Mouse (Mus musculus) hindbrain, embryonic 11.5 days (tissue): ENCODE data around the gene Dlgap1. TPM values are rescaled to one million over a fixed set of nuclear protein-coding genes. Genes with fewer than 3 reads are reported as not detected.

Experiments used
- ATAC-seq: fragments of 200-750 bp; cut with Nextera tagmentation; 2 replicates; pipeline ENCODE4 v1.8.0; 2017; ENCODE audit warnings: mild to moderate bottlenecking, moderate TSS enrichment, moderate library complexity; ENCODE audit not compliant: low FRiP score
- DNase-seq: peaks from one replicate; pipeline ENCODE4 v3.0.0-alpha.2; 2015; ENCODE audit warnings: low spot score
- H3K27ac ChIP-seq: fragments of 300-500 bp; sonication (generic); 2 replicates; pipeline ENCODE4 v1.5.1; 2014; ENCODE audit warnings: mild to moderate bottlenecking, low read depth, low read length
- H3K27me3 ChIP-seq: fragments of 300-500 bp; sonication (generic); 2 replicates; pipeline ENCODE4 v1.6.1; 2014; ENCODE audit warnings: mild to moderate bottlenecking, low read length, moderate library complexity, mixed read lengths; ENCODE audit not compliant: control insufficient read depth, insufficient read depth
- H3K36me3 ChIP-seq: fragments of 300-500 bp; sonication (generic); 2 replicates; pipeline ENCODE4 v1.6.1; 2014; ENCODE audit warnings: mild to moderate bottlenecking, low read length, moderate library complexity, mixed read lengths; ENCODE audit not compliant: control insufficient read depth, insufficient read depth
- H3K4me1 ChIP-seq: fragments of 300-500 bp; sonication (generic); replicated peaks from 2 replicates; pipeline ENCODE4 v1.6.1; 2014; ENCODE audit warnings: low read length, mixed read lengths; ENCODE audit not compliant: control insufficient read depth, insufficient read depth
- H3K4me2 ChIP-seq: fragments of 300-500 bp; sonication (generic); replicated peaks from 2 replicates; pipeline ENCODE4 v1.6.1; 2014; ENCODE audit warnings: mild to moderate bottlenecking, low read depth, low read length
- H3K4me3 ChIP-seq: fragments of 300-500 bp; sonication (generic); 2 replicates; pipeline ENCODE4 v1.5.1; 2014; ENCODE audit warnings: low read depth, low read length
- H3K9ac ChIP-seq: fragments of 300-500 bp; sonication (generic); 2 replicates; pipeline ENCODE4 v1.6.1; 2014; ENCODE audit warnings: low read depth, low read length
- H3K9me3 ChIP-seq: fragments of 300-500 bp; sonication (generic); 2 replicates; pipeline ENCODE4 v1.6.1; 2016; ENCODE audit warnings: low read length; ENCODE audit not compliant: control insufficient read depth
- WGBS: fragments of 180-500 bp; shearing (Covaris S2); extraction: QIAGEN DNeasy Blood & Tissue Kit; methylation state at CpG from one replicate; pipeline ENCODE4 v1.1.7; 2014; 5-methylcytosine and 5-hydroxymethylcytosine counted together
- polyA plus RNA-seq: library from polyadenylated mRNA; unstranded; fragments of >200 nt; fragmentation: Nextera tagmentation; extraction: Ambion mirVana; gene quantifications from 2 replicates; pipeline ENCODE4 v1.2.1, GENCODE M21; 2014

Gene Dlgap1
- polyA plus RNA-seq, 1 experiment from 2014 or later, result 4.4 TPM

GRCm38 (mm10) chr17:70664484-70665040 lies 695.7 kb downstream of the Dlgap1 start:
- no peaks in the 10 kb centered on the region for H3K36me3 ChIP-seq
- H3K27me3 ChIP-seq, result no peaks in the 10 kb centered on the region
- no peak overlapping the region for H3K4me3 ChIP-seq
- no peak overlapping the region for H3K9ac ChIP-seq
- H3K27ac ChIP-seq, result no peak overlapping the region
- H3K4me2 ChIP-seq, result no peak overlapping the region
- no peaks in the 10 kb centered on the region for H3K4me1 ChIP-seq
- ATAC-seq (peak; percentile 58; the same call in 1 of the 2 replicates), DNase-seq (no peak)
- no peaks in the 10 kb centered on the region for H3K9me3 ChIP-seq

- ATAC-seq (no peak), DNase-seq (no peak)
- H3K4me2 ChIP-seq, result no peak overlapping the region
- H3K9me3 ChIP-seq, result no peaks in the 10 kb centered on the region
- H3K36me3 ChIP-seq, result no peaks in the 10 kb centered on the region
- no peak overlapping the region for H3K9ac ChIP-seq
- no peaks in the 10 kb centered on the region for H3K4me1 ChIP-seq
- no peaks in the 10 kb centered on the region for H3K27me3 ChIP-seq
- H3K4me3 ChIP-seq, result no peak overlapping the region
- H3K27ac ChIP-seq, result no peak overlapping the region
- WGBS, result 86% methylated on average over 13 of the region's 13 CpGs
Observed at GRCm38 (mm10) chr17:70673985-70674384, 705.1 kb downstream of the Dlgap1 start.

- Histone ChIP-seq H3K4me2 (no peak overlapping the region), H3K4me3 (no peak overlapping the region), H3K9ac (no peak overlapping the region), H3K36me3 (no peaks in the 10 kb centered on the region), H3K27me3 (no peaks in the 10 kb centered on the region), H3K4me1 (no peaks in the 10 kb centered on the region), H3K9me3 (no peaks in the 10 kb centered on the region), H3K27ac (no peak overlapping the region)
- ATAC-seq (no peak), DNase-seq (no peak)
- WGBS, result 31% methylated on average over 2 of the region's 2 CpGs
Observed at GRCm38 (mm10) chr17:70676522-70676921, 707.6 kb downstream of the Dlgap1 start.

DNA sequence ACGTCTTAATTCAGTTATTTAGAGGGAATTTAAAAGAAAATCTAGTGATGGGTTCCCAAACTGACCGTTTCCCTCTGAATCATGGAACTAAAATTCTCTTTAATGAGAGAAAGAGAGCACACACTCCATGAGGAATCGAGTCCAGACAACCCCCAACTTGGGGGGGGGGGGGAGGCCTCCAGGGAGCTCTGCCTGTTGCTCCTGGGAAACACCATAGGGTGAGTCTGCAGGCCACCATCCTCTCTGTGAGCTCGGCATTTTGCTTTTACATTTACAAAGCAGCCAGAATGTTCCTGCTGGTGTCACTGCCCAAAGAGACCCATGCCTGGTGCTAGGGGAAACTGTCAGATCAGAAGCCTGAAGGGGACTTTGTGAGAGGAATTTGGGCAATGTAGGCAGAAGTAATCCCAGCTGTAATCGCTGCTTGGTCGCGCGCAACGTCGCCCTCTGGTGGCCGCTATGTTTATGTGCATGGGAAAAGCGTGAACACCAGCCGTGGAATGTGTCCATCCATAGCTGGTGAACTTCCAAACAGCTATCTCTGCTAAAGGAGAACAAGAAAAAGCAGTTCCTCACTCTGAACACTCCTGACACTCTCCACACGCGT lies 714.8 kb downstream of the Dlgap1 start:
- no peak overlapping the region for H3K4me2 ChIP-seq
- peak; percentile 79 for ATAC-seq
- H3K27me3 ChIP-seq, result no peaks in the 10 kb centered on the region
- WGBS, result 15% methylated on average over 15 of the region's 15 CpGs
- H3K4me1 ChIP-seq, result no peaks in the 10 kb centered on the region
- H3K9ac ChIP-seq, result no peak overlapping the region
- H3K9me3 ChIP-seq, result no peaks in the 10 kb centered on the region
- DNase-seq, result peak; percentile 86
- no peak overlapping the region for H3K27ac ChIP-seq
- H3K4me3 ChIP-seq, result no peak overlapping the region
- no peaks in the 10 kb centered on the region for H3K36me3 ChIP-seq

DNA sequence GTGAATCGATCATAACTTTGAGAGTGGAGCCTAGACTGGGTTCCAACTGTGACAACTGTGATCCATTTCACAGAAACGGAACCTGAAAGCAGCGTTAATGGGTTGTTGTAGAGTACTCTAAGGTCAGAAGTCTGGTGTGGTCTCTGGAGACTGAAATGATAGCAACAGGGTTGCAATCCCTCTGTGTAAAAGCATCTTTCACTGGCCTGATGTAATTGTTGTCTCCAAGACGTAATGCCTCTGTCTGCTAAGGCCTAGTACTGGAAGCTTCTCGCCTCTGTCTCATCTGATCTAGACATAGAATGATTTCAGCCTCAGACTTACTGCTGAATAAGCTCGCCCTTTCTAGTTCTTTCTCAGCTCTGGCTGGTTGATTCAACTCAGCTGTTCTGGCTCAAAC lies 721.3 kb downstream of the Dlgap1 start:
- Histone ChIP-seq H3K9ac (no peak overlapping the region), H3K9me3 (no peaks in the 10 kb centered on the region), H3K27ac (no peak overlapping the region), H3K4me3 (no peak overlapping the region), H3K36me3 (no peaks in the 10 kb centered on the region), H3K4me2 (no peak overlapping the region), H3K4me1 (no peaks in the 10 kb centered on the region), H3K27me3 (no peaks in the 10 kb centered on the region)
- ATAC-seq, result no peak
- WGBS, result 86% methylated on average over 6 of the region's 6 CpGs
- DNase-seq, result no peak

DNA sequence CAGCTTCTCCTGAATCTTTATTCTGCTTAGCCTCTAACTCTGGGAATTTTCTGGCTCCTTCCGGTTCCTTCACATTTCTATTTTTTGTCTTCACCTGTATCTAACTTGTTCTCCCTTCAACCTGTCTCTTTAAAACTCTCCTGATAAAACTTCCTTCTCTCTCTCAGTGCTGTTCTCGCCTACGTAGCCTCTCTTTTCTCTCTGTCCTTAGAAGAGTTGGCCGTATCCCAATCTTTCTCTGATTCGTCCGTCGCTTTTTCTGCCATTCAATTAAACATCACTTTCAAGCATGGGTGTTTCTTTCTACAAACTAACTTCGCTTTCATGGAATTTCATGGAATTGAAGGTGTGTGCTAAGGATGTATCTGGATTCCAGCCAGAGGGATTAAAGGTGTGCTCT lies 721.7 kb downstream of the Dlgap1 start:
- H3K27ac ChIP-seq, result no peak overlapping the region
- H3K9ac ChIP-seq, result no peak overlapping the region
- ATAC-seq, result no peak

GRCm38 (mm10) chr17:70706976-70707818 lies 738.3 kb downstream of the Dlgap1 start:
- whole genome bisulfite sequencing, result 5% methylated on average over 28 of the region's 28 CpGs
- Histone ChIP-seq H3K4me1 (no peaks in the 10 kb centered on the region), H3K4me2 (peak overlapping the region; percentile 44), H3K27ac (no peak overlapping the region), H3K36me3 (no peaks in the 10 kb centered on the region), H3K27me3 (no peaks in the 10 kb centered on the region), H3K9me3 (no peaks in the 10 kb centered on the region), H3K4me3 (peak overlapping the region; percentile 16; the same call in 1 of the 2 replicates), H3K9ac (peak overlapping the region; percentile 31; the same call in 1 of the 2 replicates)
- peak; percentile 60 for ATAC-seq
- peak; percentile 91 for DNase-seq

More for the DNA sequence above, 721.7 kb downstream of the Dlgap1 start:
- Histone ChIP-seq H3K4me1 (no peaks in the 10 kb centered on the region), H3K4me3 (no peak overlapping the region), H3K4me2 (no peak overlapping the region), H3K9me3 (no peaks in the 10 kb centered on the region), H3K36me3 (no peaks in the 10 kb centered on the region), H3K27me3 (no peaks in the 10 kb centered on the region)
- whole genome bisulfite sequencing, result 93% methylated on average over 8 of the region's 8 CpGs
- DNase-seq, result no peak

DNA sequence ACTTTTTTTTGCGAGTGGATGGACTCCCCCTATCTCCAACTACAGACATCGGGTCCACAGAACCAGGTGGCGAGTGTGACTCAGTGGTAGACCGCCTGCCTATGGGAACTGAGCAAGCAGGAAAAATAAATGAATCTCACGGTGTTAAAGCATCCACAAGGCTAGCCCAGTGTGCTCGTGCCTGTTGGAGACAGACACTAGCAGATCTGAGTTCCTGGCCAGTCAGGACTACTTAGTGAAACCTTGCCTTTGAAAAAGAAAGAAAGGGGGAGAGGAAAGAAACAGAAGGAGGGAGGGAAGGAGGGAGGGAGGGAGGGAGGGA lies 738.9 kb downstream of the Dlgap1 start:
- H3K27ac ChIP-seq, result no peak overlapping the region
- H3K9ac ChIP-seq, result no peak overlapping the region
- WGBS, result 34% methylated on average over 6 of the region's 6 CpGs
- ATAC-seq, result peak; percentile 28; the same call in 1 of the 2 replicates
- H3K36me3 ChIP-seq, result no peaks in the 10 kb centered on the region
- no peak for DNase-seq
- no peaks in the 10 kb centered on the region for H3K9me3 ChIP-seq
- H3K27me3 ChIP-seq, result no peaks in the 10 kb centered on the region
- no peak overlapping the region for H3K4me2 ChIP-seq
- no peak overlapping the region for H3K4me3 ChIP-seq
- H3K4me1 ChIP-seq, result no peaks in the 10 kb centered on the region

DNA sequence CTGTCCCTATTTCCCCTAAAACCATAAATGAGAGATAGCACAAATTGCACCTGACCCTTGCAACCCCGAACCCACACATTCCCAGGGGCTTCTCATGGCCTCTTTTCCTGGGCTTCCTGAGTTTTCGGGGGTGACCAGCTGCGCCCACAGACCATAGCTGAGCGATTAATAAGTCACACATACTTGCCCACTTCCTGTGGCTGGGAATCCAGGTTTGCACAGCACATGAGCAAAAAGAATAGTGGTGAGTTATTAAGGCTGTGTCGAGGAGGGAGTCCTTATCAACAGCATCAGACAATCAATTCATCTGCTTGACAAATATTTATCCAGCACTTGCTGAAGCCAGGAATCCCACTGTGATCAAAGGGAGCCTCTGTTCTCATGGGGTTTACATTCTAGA lies 740.7 kb downstream of the Dlgap1 start:
- 64% methylated on average over 5 of the region's 5 CpGs for WGBS
- Histone ChIP-seq H3K27me3 (no peaks in the 10 kb centered on the region), H3K4me2 (no peak overlapping the region), H3K4me3 (no peak overlapping the region), H3K27ac (no peak overlapping the region), H3K9me3 (no peaks in the 10 kb centered on the region), H3K36me3 (no peaks in the 10 kb centered on the region), H3K4me1 (no peaks in the 10 kb centered on the region), H3K9ac (no peak overlapping the region)
- ATAC-seq (no peak), DNase-seq (no peak)
